Mouse (Mus musculus) forebrain, postnatal 0 days (tissue): ENCODE results near the gene Slc12a4. TPM values are rescaled to one million over a fixed set of nuclear protein-coding genes. Genes with fewer than 3 reads are reported as not detected.

Experiments used
- ATAC-seq: fragments of 200-750 bp; cut with Nextera tagmentation; 2 replicates; pipeline ENCODE4 v1.8.0; 2017; ENCODE audit warnings: mild to moderate bottlenecking, moderate library complexity
- DNase-seq: peaks from one replicate; pipeline ENCODE4 v3.0.0-alpha.2; 2015
- H3K27ac ChIP-seq: fragments of 300-500 bp; sonication (generic); 2 replicates; pipeline ENCODE4 v1.5.1; 2014; ENCODE audit warnings: low read depth, mild to moderate bottlenecking, antibody characterized with exemption, low read length, moderate library complexity, mixed read lengths
- H3K27me3 ChIP-seq: fragments of 300-500 bp; sonication (generic); 2 replicates; pipeline ENCODE4 v1.6.1; 2014; ENCODE audit warnings: mild to moderate bottlenecking, low read length, mixed read lengths; ENCODE audit not compliant: insufficient read depth
- H3K36me3 ChIP-seq: fragments of 300-500 bp; sonication (generic); 2 replicates; pipeline ENCODE4 v1.6.1; 2014; ENCODE audit warnings: mild to moderate bottlenecking, moderate library complexity; ENCODE audit not compliant: insufficient read depth
- H3K4me1 ChIP-seq: fragments of 300-500 bp; sonication (generic); 2 replicates; pipeline ENCODE4 v1.6.1; 2014; ENCODE audit warnings: antibody characterized with exemption; ENCODE audit not compliant: insufficient read depth
- H3K4me2 ChIP-seq: fragments of 300-500 bp; sonication (generic); 2 replicates; pipeline ENCODE4 v1.6.1; 2014; ENCODE audit warnings: low read depth, mild to moderate bottlenecking, moderate library complexity
- H3K4me3 ChIP-seq: fragments of 300-500 bp; sonication (generic); 2 replicates; pipeline ENCODE4 v1.5.1; 2014; ENCODE audit warnings: low read depth, low read length, mixed read lengths
- H3K9ac ChIP-seq: fragments of 300-500 bp; sonication (generic); 2 replicates; pipeline ENCODE4 v1.6.1; 2014; ENCODE audit warnings: mild to moderate bottlenecking
- H3K9me3 ChIP-seq: fragments of 300-500 bp; sonication (generic); 2 replicates; pipeline ENCODE4 v1.6.1; 2016; ENCODE audit warnings: low read length
- CTCF ChIP-seq: sonication (generic); IDR thresholded peaks from 2 replicates; pipeline ENCODE4 v1.5.1; 2016; ENCODE audit warnings: antibody characterized with exemption, control low read depth, low read depth
- WGBS: fragments of 180-500 bp; shearing (Covaris S2); extraction: QIAGEN DNeasy Blood & Tissue Kit; methylation state at CpG from one replicate; pipeline ENCODE4 v1.1.7; 2014; 5-methylcytosine and 5-hydroxymethylcytosine counted together
- polyA plus RNA-seq: library from polyadenylated mRNA; unstranded; fragments of >200 nt; fragmentation: Nextera tagmentation; extraction: Ambion mirVana; gene quantifications from 2 replicates; pipeline ENCODE4 v1.2.1, GENCODE M21; 2015
- total RNA-seq: library from RNA; depleted of rRNA; stranded (reverse); fragments of >200 nt; gene quantifications from 2 replicates; pipeline ENCODE4 v1.2.3, GENCODE M21; 2014

The Slc12a4 gene
- total and polyA plus RNA-seq, 2 experiments from 2014 or later = 12.1 to 12.4 TPM

GRCm38 (mm10) chr8:105961101-105961500 lies 4.8 kb downstream of the Slc12a4 start:
- no peak overlapping the region for H3K27ac ChIP-seq
- no peaks in the 10 kb centered on the region for H3K9me3 ChIP-seq
- H3K4me2 ChIP-seq = no peak overlapping the region
- 77% methylated on average over 14 of the region's 14 CpGs for WGBS
- ATAC-seq = no peak
- H3K27me3 ChIP-seq = no peaks in the 10 kb centered on the region
- H3K4me1 ChIP-seq = no peaks in the 10 kb centered on the region
- H3K36me3 ChIP-seq = no peaks in the 10 kb centered on the region
- no peak for TF ChIP-seq CTCF
- no peak for DNase-seq
- H3K4me3 ChIP-seq = no peak overlapping the region
- no peak overlapping the region for H3K9ac ChIP-seq

- TF ChIP-seq CTCF = no peak
Measured at GRCm38 (mm10) chr8:105959350-105959749, 6.5 kb downstream of the Slc12a4 start.

GRCm38 (mm10) chr8:105957813-105958212 lies 8.1 kb downstream of the Slc12a4 start:
- DNase-seq = no peak
- no peaks in the 10 kb centered on the region for H3K27me3 ChIP-seq
- H3K4me1 ChIP-seq = no peaks in the 10 kb centered on the region
- no peak overlapping the region for H3K4me2 ChIP-seq
- 72% methylated on average over 3 of the region's 4 CpGs for WGBS
- no peak for TF ChIP-seq CTCF
- no peak overlapping the region for H3K9ac ChIP-seq
- no peaks in the 10 kb centered on the region for H3K9me3 ChIP-seq
- H3K4me3 ChIP-seq = no peak overlapping the region
- no peaks in the 10 kb centered on the region for H3K36me3 ChIP-seq
- ATAC-seq = no peak
- no peak overlapping the region for H3K27ac ChIP-seq

More at GRCm38 (mm10) chr8:105959350-105959749, 6.5 kb downstream of the Slc12a4 start:
- Histone ChIP-seq H3K27ac (no peak overlapping the region), H3K9me3 (no peaks in the 10 kb centered on the region), H3K27me3 (no peaks in the 10 kb centered on the region), H3K9ac (no peak overlapping the region), H3K4me2 (no peak overlapping the region), H3K36me3 (no peaks in the 10 kb centered on the region), H3K4me3 (no peak overlapping the region), H3K4me1 (no peaks in the 10 kb centered on the region)
- WGBS = 70% methylated on average over 7 of the region's 7 CpGs
- DNase-seq (no peak), ATAC-seq (no peak)

- DNase-seq = no peak
- H3K27me3 ChIP-seq = no peaks in the 10 kb centered on the region
- no peak overlapping the region for H3K27ac ChIP-seq
- no peaks in the 10 kb centered on the region for H3K9me3 ChIP-seq
- no peak overlapping the region for H3K4me2 ChIP-seq
- TF ChIP-seq CTCF = no peak
- H3K36me3 ChIP-seq = no peaks in the 10 kb centered on the region
- no peak overlapping the region for H3K4me3 ChIP-seq
- no peak for ATAC-seq
- no peak overlapping the region for H3K9ac ChIP-seq
- WGBS = 90% methylated on average over 4 of the region's 4 CpGs
- no peaks in the 10 kb centered on the region for H3K4me1 ChIP-seq
Measured at GRCm38 (mm10) chr8:105956556-105956955, 9.3 kb downstream of the Slc12a4 start.

GRCm38 (mm10) chr8:105951057-105951659 lies 14.7 kb downstream of the Slc12a4 start:
- Histone ChIP-seq H3K27ac (peak overlapping the region; percentile 57), H3K4me1 (no peaks in the 10 kb centered on the region), H3K4me2 (no peak overlapping the region), H3K4me3 (no peak overlapping the region), H3K27me3 (no peaks in the 10 kb centered on the region), H3K9ac (no peak overlapping the region), H3K9me3 (no peaks in the 10 kb centered on the region), H3K36me3 (no peaks in the 10 kb centered on the region)
- ATAC-seq (peak; percentile 92), DNase-seq (peak; percentile 69)
- no peak for TF ChIP-seq CTCF
- 32% methylated on average over 7 of the region's 7 CpGs for WGBS

- Histone ChIP-seq H3K36me3 (0 out of 2 replicates have a peak, but pooled peaks cover 5% of the 10 kb centered on the region), H3K9me3 (no peaks in the 10 kb centered on the region), H3K27ac (no peak overlapping the region), H3K9ac (no peak overlapping the region), H3K4me1 (no peaks in the 10 kb centered on the region), H3K4me3 (no peak overlapping the region), H3K27me3 (no peaks in the 10 kb centered on the region), H3K4me2 (no peak overlapping the region)
- WGBS = 33% methylated on average over 10 of the region's 10 CpGs
- ATAC-seq (peak; percentile 47), DNase-seq (peak; percentile 64)
- no peak for TF ChIP-seq CTCF
Measured at GRCm38 (mm10) chr8:105949350-105949749, 16.5 kb downstream of the Slc12a4 start.

GRCm38 (mm10) chr8:105943321-105943739 lies 22.6 kb downstream of the Slc12a4 start, which contains the start of gene Lcat:
TSS of gene Lcat (minus strand) at chr8:105943382.
- H3K4me3 ChIP-seq = no peak within 1 kb of the TSS
- TF ChIP-seq CTCF = no peak
- no peak within 1 kb of the TSS for H3K4me2 ChIP-seq
- no peak within 1 kb of the TSS for H3K9ac ChIP-seq
- no peaks in the 10 kb centered on the region for H3K27me3 ChIP-seq
- H3K36me3 ChIP-seq = 0 out of 2 replicates have a peak, but pooled peaks cover 5% of the 10 kb centered on the region
- H3K27ac ChIP-seq = peak within 1 kb of the TSS; percentile 35; the same call in 1 of the 2 replicates
- 0 out of 2 replicates have a peak, but pooled peaks cover under 1% of the 10 kb centered on the region for H3K4me1 ChIP-seq
- WGBS = 55% methylated on average over 8 of the region's 8 CpGs
- peak; percentile 41 for DNase-seq
- peak; percentile 87 for ATAC-seq
- no peaks in the 10 kb centered on the region for H3K9me3 ChIP-seq
